Mouse (Mus musculus): Measurements from ENCODE around the gene Mertk. TPM values are rescaled to one million over a fixed set of nuclear protein-coding genes. Genes with fewer than 3 reads are reported as not detected.
"Not testable (repeated sequence)": the region's sequence is repeated elsewhere in the genome, so short reads cannot be mapped to it uniquely, and the experiment has no call there.

The Mertk gene
- polyA plus RNA-seq (2012; rRNA removed), result 6.1 and 8.7 TPM in 2 replicates

DNA sequence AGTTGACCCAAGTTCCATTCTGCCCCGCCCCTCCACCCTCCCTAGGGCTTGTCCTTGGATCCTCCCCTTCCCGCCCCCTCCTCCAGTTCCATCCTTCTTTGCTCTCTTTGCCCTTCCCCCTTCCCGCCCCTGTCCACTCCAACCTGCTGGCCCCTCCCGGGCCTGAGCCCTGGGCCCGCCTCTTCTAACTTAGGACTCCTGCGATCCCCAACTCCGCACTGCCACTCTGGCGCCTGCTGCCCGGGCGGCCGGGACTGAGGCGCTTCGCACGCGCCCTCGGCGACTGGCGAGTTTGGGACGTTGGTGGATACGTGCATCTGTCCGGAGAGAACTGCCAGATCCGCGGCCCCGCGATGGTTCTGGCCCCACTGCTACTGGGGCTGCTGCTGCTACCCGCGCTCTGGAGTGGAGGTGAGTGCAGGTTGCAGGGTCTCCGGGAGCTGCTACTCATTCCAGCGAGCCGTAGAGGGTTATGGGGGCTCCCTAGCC, at the start of gene Mertk:
Mertk (plus strand) TSS at position 264 of the 489 bp plus-strand sequence.
- Histone ChIP-seq H3K27me3 (ENCODE audit: control insufficient read depth, insufficient read depth, low read length) (peaks cover 1% of the 10 kb centered on the region; the same call in 1 of the 2 replicates), H3K4me3 (replicated peaks; ENCODE audit: insufficient read depth, low read depth, low read length) (peak within 1 kb of the TSS; percentile 39), H3K27ac (ENCODE audit: insufficient read depth, low read length) (peak within 1 kb of the TSS; percentile 45; the same call in 1 of the 2 replicates), H3K4me1 (ENCODE audit: control insufficient read depth, insufficient read depth, low read length) (no peaks in the 10 kb centered on the region)
- 0 out of 2 replicates have a peak, but pooled peaks have one; percentile 15 for TF ChIP-seq POLR2A (IDR thresholded peaks at IDR 0.05; ENCODE audit: borderline replicate concordance, insufficient read depth, low read length)
- TF ChIP-seq CTCF (IDR thresholded peaks at IDR 0.05; ENCODE audit: borderline replicate concordance, insufficient read depth, low read depth, low read length), result no peak
- 1% methylated on average over 30 of the region's 30 CpGs for WGBS
- DNase-seq, result peak; percentile 41 to 59

DNA sequence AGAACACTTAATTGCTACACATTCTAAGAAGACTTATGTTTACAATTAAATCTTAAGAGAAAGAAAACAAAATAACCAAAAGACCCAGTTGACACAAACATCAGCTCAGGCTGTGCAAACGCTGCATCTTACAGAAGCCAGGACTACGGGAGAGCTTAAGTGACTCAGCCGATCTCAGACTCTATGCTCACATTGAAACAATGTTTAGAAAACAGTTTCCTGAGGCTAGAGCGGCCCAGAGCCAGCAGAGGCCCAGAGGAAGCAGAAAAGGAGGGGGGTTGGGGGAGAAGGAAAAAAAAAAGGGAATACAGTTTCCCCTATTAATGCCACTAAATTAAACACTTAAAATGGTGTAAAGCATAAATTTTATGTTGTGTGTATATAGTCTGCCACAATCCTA, 18.1 kb upstream of the Mertk start:
- Histone ChIP-seq H3K27me3 (ENCODE audit: control insufficient read depth, insufficient read depth, low read length) (no peaks in the 10 kb centered on the region), H3K4me3 (replicated peaks; ENCODE audit: insufficient read depth, low read depth, low read length) (no peak overlapping the region), H3K4me1 (ENCODE audit: control insufficient read depth, insufficient read depth, low read length) (no peaks in the 10 kb centered on the region), H3K27ac (ENCODE audit: insufficient read depth, low read length) (no peak overlapping the region)
- no peak for TF ChIP-seq POLR2A (IDR thresholded peaks at IDR 0.05; ENCODE audit: borderline replicate concordance, insufficient read depth, low read length)
- TF ChIP-seq CTCF (IDR thresholded peaks at IDR 0.05; ENCODE audit: borderline replicate concordance, insufficient read depth, low read depth, low read length), result no peak
- WGBS, result 85% methylated on average over 4 of the region's 4 CpGs
- no peak for DNase-seq

DNA sequence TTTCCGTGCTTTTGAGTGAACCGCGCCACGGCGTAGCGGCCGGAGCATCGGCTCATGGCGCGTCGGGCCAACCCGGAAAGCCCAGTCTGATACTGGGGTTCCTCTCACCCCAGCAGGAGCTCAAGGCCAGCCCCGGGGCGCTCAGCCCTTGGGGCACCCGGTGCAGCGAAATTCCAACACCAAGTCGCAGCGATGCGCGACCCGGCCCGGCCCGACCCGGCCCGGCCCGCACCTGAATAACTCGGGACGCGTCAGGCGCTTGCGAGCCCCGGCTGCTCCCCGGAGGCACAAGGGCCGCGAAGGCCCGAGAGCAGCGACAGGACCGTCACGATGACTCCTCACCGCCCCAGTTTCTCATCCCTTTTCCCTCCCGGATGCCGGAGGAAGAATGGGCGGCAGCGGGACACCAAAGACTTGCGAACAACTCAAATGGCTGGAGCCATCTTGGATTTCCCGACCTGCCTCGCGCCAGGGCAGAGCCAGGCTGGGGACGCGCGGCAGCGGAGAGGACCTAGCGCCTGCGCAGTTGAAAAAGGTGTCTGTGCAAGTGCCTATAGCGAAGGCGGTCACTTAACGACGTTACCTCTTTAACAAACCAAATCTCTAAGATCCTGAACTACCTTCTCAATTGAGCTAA, 11.7 kb upstream of the Mertk start, which contains the start of gene Anapc1:
Anapc1 (minus strand) TSS at position 471 of the 637 bp plus-strand sequence.
- peak; percentile 89 to 91 for DNase-seq
- Histone ChIP-seq H3K4me1 (ENCODE audit: control insufficient read depth, insufficient read depth, low read length) (peaks cover 3% of the 10 kb centered on the region; the same call in 1 of the 2 replicates), H3K4me3 (replicated peaks; ENCODE audit: insufficient read depth, low read depth, low read length) (peak within 1 kb of the TSS; percentile 96), H3K27me3 (ENCODE audit: control insufficient read depth, insufficient read depth, low read length) (no peaks in the 10 kb centered on the region), H3K27ac (ENCODE audit: insufficient read depth, low read length) (peak within 1 kb of the TSS; percentile 76)
- under 1% methylated on average over 58 of the region's 58 CpGs for WGBS
- TF ChIP-seq CTCF (IDR thresholded peaks at IDR 0.05; ENCODE audit: borderline replicate concordance, insufficient read depth, low read depth, low read length), result no peak
- TF ChIP-seq POLR2A (IDR thresholded peaks at IDR 0.05; ENCODE audit: borderline replicate concordance, insufficient read depth, low read length), result peak; percentile 70; the same call in 1 of the 2 replicates

DNA sequence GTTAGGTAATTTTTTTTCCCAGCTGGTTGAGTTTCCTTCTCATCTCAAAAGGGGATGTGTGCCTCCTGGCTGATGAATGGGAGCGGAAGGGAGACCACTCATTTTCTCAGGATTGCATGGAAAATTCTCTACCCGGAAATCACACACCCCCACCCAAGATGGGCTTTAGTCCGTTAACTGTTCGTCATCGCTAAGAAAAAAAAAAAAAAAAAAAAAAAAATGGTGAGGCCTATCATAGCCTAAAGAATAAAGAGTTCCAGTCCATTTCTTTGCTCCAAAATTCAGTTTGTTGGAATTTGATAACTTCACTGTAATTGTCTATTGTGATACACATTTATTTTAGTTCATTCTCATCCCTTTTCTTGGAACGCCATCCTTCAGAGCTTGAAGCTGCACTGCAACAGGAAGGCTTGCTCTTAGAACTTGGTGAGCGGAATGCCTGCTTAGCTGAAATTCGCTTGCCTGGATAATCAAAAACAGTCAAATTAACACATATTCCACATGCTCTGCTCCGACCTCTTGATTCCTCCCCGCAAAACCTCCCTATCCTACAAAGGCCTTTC, 11.1 kb upstream of the Mertk start:
- TF ChIP-seq CTCF (IDR thresholded peaks at IDR 0.05; ENCODE audit: borderline replicate concordance, insufficient read depth, low read depth, low read length) (no peak), POLR2A (IDR thresholded peaks at IDR 0.05; ENCODE audit: borderline replicate concordance, insufficient read depth, low read length) (no peak)
- peak overlapping the region; percentile 96 for H3K4me3 ChIP-seq (replicated peaks; ENCODE audit: insufficient read depth, low read depth, low read length)
- no peaks in the 10 kb centered on the region for H3K27me3 ChIP-seq (ENCODE audit: control insufficient read depth, insufficient read depth, low read length)
- peaks cover 3% of the 10 kb centered on the region; the same call in 1 of the 2 replicates for H3K4me1 ChIP-seq (ENCODE audit: control insufficient read depth, insufficient read depth, low read length)
- no peak for DNase-seq
- 45% methylated on average over 10 of the region's 10 CpGs for WGBS
- H3K27ac ChIP-seq (ENCODE audit: insufficient read depth, low read length), result peak overlapping the region; percentile 76; the same call in 1 of the 2 replicates

DNA sequence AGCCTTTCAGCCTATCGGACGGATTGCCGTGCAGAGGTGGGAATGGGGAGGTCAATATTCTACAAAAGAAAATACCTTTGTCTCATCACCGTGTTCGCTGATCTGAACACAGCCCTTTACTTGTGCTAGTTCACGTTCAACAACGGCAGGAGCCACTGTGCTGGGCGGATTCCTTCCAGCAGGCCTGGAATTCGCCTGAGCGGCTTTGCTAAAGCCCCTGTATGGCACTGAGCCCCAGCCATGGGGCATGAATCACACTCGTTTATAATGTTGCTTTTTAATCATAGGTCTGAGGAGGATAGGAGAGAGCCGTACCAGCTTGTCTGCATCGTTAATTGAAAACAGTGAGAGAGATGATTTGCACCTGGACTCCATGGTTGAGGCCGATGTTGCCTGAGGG, 6.4 kb upstream of the Mertk start:
- DNase-seq, result no peak
- Histone ChIP-seq H3K4me1 (ENCODE audit: control insufficient read depth, insufficient read depth, low read length) (no peaks in the 10 kb centered on the region), H3K27me3 (ENCODE audit: control insufficient read depth, insufficient read depth, low read length) (no peaks in the 10 kb centered on the region), H3K4me3 (replicated peaks; ENCODE audit: insufficient read depth, low read depth, low read length) (no peak overlapping the region), H3K27ac (ENCODE audit: insufficient read depth, low read length) (no peak overlapping the region)
- 75% methylated on average over 14 of the region's 14 CpGs for WGBS
- TF ChIP-seq POLR2A (IDR thresholded peaks at IDR 0.05; ENCODE audit: borderline replicate concordance, insufficient read depth, low read length) (no peak), CTCF (IDR thresholded peaks at IDR 0.05; ENCODE audit: borderline replicate concordance, insufficient read depth, low read depth, low read length) (no peak)

DNA sequence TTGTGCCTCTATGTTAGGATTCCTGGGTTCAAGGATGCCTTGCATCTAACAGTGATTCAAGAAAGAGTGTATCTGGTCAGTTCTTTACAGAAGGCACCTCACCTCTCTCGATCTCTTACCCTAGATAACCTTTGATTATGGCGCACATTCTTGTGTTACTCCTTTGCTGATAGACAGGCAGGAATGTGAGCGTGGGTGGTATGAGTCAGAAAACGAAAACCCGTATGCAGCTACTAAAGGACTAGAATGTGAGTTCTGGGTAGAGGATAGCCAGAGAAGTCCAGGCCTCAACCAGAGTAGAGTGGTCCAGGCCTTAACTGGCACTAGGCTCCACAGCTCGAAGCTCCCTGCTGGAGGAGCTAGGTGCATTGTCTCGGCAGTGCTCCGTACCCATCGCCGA, 6.0 kb upstream of the Mertk start:
- Histone ChIP-seq H3K27ac (ENCODE audit: insufficient read depth, low read length) (no peak overlapping the region), H3K27me3 (ENCODE audit: control insufficient read depth, insufficient read depth, low read length) (no peaks in the 10 kb centered on the region), H3K4me1 (ENCODE audit: control insufficient read depth, insufficient read depth, low read length) (no peaks in the 10 kb centered on the region), H3K4me3 (replicated peaks; ENCODE audit: insufficient read depth, low read depth, low read length) (no peak overlapping the region)
- TF ChIP-seq POLR2A (IDR thresholded peaks at IDR 0.05; ENCODE audit: borderline replicate concordance, insufficient read depth, low read length) (no peak), CTCF (IDR thresholded peaks at IDR 0.05; ENCODE audit: borderline replicate concordance, insufficient read depth, low read depth, low read length) (no peak)
- WGBS, result 88% methylated on average over 10 of the region's 10 CpGs
- DNase-seq, result no peak

DNA sequence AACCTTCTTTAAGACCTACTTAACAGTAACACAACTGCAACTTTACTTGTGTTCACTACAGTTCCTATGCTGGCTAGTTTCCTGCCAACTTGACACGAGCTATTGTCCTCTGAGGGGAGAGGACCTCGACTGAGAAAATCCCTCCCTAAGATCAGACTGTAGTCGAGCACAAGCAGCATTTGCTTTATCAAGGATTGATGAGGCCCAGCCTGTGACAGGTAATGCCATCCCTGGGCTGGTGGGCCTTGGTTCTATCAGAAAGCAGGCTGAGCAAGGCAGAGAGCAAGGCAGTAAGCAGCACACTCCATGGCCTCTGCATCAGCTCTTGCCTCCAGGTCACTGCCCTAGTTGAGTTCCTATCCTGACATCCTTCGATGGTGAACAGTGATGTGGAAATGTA, 5.5 kb upstream of the Mertk start:
- no peak for DNase-seq
- 64% methylated on average over 4 of the region's 4 CpGs for WGBS
- no peaks in the 10 kb centered on the region for H3K4me1 ChIP-seq (ENCODE audit: control insufficient read depth, insufficient read depth, low read length)
- H3K27ac ChIP-seq (ENCODE audit: insufficient read depth, low read length), result no peak overlapping the region
- no peak overlapping the region for H3K4me3 ChIP-seq (replicated peaks; ENCODE audit: insufficient read depth, low read depth, low read length)
- no peak for TF ChIP-seq CTCF (IDR thresholded peaks at IDR 0.05; ENCODE audit: borderline replicate concordance, insufficient read depth, low read depth, low read length)
- no peak for TF ChIP-seq POLR2A (IDR thresholded peaks at IDR 0.05; ENCODE audit: borderline replicate concordance, insufficient read depth, low read length)
- H3K27me3 ChIP-seq (ENCODE audit: control insufficient read depth, insufficient read depth, low read length), result no peaks in the 10 kb centered on the region

DNA sequence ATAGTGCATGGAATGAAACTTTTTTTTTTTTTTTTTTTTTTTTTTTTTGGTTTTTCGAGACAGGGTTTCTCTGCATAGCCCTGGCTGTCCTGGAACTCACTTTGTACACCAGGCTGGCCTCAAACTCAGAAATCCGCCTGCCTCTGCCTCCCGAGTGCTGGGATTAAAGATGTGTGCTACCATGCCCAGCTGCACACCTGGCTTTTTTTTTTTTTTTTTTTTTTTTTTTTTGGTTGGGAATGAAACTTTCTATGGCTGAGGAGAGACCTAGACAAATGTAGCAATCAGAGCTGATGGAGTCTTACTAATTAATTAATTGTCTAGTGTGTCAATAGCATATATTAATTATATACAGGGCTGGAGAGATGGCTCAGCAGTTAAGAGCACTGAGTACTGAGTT, 4.9 kb upstream of the Mertk start:
- not testable (repeated sequence) for DNase-seq; H3K4me1 ChIP-seq (ENCODE audit: control insufficient read depth, insufficient read depth, low read length); H3K4me3 ChIP-seq (replicated peaks; ENCODE audit: insufficient read depth, low read depth, low read length); H3K27me3 ChIP-seq (ENCODE audit: control insufficient read depth, insufficient read depth, low read length); H3K27ac ChIP-seq (ENCODE audit: insufficient read depth, low read length)
- 77% methylated on average over 3 of the region's 3 CpGs for WGBS
